Mouse (Mus musculus) CD4-positive helper T cell, adult 2 months (primary cell): Measurements from ENCODE around the gene Pxk.
A peak's percentile ranks its signal among the peaks of the same experiment; 100 is the strongest.

Experiments
- DNase-seq: peaks from one replicate; pipeline ENCODE4 v3.0.0-alpha.2; 2012; ENCODE audit warnings: low read depth, missing footprints, low spot score

Gene Pxk

DNA sequence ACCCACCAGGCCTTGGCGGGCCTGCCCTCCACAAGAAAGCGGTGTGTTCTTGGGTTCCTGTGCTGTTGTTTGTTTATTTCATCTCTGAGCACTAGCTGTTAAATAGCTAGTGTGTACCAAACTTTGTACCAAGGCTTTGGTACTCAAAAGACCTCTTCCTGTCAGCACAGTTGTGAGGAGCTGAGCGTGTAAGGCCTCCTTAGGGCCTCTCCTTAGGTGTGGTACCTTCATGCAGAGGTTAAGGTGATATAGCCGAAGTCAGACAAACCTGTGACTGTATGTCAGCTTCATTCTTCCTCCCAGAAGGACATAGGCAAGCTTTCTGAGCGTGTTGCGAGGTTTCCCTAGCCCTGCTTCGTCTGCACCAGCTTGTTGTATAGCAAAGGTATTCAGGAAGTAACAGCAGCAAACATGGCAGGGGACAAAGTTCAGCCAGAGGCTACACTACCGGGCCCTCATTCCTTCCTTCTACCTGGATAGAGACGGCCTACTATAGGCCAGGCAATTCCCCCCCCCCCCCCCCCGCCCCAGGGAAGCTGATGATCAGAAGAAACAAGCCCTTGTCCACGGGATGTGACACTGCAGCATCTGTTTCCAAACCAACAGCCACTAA, 48.7 kb downstream of the Pxk start:
- DNase-seq, result no peak

DNA sequence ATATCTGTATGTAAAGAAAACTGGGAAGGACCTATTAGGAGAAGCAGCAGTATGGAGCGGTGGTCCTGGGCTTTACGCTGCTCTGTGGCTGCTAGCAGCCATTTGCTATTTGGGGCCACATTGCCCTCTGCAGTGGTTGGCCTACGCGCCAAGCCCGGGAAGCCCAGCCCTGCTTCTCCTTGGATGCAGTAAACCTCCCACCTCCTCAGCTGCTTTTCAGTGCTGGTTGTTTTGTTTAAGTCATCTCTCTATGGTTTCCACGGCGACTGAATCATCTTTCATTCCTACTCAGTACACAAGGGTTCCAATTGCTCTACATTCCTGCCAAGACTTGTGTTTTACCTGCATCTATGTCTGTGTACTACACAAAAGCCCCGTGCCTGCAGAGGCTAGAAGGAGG, 50.8 kb downstream of the Pxk start:
- DNase-seq, result no peak

DNA sequence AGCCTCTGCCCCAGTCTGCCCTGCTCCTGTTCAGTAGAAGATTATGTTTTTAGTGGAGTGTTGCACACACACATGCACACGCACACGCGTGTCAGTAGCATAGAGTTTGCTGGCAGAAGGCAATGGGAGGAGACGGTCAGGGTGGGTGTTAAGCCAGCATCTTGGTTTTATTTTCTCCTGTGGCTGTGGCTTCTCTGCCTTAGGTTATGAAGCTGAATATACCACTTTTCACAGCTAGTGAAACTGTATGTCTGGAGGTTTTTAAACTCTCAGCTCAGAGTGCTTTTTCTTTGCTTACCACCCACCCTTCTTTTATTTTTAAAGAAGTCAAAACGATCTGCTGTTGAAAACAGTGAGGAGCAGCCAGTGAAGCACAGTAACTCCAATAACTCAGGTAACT, 53.7 kb downstream of the Pxk start:
- DNase-seq, result no peak

DNA sequence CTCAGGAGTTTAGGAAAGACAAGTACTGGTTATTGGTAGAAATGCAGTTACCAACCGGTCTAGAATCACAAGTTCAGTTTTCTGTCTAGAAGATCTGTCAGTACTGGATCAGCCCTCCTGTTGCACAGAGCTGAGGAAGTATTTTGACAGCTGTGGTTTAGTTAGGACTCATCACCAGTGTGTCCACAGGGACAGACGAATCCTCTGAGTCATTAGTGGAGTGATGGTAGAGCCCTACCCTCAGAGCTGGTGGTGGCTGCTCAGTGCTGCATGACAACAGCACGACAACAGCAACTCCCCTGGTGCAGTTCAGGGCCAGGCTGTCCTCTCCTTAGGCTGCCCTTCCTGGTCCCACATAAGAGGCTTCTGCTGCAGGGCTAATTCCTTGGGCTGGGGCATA, 56.1 kb downstream of the Pxk start:
- DNase-seq, result no peak

DNA sequence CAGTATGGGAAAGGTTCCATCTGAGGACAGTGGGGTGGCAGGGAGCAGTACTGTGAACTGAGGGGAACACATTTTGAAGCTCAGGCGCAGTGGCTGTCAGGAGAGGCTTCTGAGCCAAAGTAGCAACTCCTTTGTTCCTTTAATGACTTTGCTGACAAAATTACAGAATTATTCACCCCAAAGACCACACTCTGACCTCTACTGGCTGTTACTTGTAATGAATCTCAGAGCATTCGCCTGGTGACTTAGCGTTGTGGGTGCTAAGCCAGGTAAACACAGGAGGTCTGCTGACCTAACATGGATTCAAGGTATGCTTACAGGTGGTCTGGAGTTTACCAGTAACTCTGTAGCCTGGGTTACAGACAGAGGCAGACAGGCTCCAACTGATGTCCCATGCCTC, 58.9 kb downstream of the Pxk start:
- DNase-seq, result no peak

DNA sequence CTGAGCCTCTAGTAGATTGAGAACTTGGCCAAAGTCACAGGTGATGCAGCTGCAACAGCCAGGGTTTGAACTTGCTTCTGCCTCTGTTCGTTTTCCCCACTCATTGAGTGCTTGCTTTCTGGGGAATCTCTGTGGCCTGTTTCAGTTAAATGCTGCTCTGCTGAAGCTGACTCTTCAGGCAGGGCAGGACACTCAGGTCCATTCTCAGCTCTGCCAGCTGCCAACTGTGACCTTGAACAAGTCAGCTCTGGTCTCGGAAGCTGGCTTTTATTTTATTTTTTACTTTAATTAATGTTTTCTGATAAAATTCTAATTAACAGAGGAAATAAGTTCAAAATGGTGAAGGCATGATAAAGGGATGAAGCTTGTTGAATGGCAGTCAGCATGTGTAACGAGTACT, 60.7 kb downstream of the Pxk start:
- DNase-seq, result no peak

DNA sequence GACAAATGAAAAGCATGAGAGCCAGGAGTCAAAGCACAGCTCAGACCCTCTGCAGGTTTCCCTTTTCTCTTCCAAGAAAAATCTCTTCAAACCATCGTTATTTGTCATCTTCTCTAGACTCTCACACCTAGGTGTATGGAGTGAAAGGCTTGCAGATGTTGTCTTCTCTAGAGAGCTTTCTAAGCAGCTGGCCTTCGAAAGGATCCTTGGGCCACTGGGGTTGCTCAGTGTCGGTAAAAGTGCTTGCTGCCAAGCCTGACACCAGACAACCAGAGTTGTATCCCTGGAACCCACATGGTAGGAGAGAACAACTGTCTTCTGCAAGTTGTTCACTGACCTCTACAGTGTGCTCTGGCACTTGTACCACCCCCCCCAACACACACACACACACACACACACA, 61.1 kb downstream of the Pxk start:
- DNase-seq, result no peak

DNA sequence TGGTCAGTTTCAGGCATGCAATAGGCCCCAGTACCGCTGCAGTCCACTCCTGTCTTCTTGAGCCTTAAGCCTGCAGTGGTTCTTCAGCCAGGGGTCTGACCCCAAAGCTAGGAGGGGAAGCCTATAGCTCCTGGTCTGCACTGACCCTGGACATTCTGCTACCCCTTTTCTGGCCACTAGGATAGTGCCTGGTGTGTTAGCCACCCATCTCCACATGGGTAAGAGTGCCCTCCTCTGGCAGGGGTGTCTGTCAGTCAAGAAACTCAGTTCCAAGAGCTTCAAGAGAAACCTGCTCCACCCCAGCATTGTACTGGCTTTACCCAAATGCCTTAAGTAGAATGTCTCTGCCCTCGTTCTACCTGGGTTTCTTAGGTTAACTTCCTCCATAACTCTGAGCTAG, 63.8 kb downstream of the Pxk start:
- DNase-seq, result no peak

DNA sequence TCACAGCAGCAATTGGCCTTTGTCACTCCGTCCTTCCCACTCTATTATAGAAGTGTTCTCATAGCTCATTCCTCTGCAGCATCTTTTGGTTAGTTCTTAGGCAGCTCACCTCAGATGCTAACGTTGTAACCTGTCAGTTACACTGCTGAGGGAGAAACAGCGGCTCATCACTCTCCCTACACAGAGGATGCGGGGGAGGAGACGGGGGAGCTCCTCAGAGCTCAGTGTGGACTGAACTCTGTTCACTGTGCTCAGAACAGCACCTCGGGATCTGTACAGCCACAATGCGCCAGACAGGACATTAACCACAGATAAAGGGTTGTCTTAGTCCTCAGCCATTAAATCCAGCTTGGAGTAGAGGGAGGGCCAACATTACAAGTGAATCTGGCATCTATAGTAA, 66.5 kb downstream of the Pxk start:
- no peak for DNase-seq

DNA sequence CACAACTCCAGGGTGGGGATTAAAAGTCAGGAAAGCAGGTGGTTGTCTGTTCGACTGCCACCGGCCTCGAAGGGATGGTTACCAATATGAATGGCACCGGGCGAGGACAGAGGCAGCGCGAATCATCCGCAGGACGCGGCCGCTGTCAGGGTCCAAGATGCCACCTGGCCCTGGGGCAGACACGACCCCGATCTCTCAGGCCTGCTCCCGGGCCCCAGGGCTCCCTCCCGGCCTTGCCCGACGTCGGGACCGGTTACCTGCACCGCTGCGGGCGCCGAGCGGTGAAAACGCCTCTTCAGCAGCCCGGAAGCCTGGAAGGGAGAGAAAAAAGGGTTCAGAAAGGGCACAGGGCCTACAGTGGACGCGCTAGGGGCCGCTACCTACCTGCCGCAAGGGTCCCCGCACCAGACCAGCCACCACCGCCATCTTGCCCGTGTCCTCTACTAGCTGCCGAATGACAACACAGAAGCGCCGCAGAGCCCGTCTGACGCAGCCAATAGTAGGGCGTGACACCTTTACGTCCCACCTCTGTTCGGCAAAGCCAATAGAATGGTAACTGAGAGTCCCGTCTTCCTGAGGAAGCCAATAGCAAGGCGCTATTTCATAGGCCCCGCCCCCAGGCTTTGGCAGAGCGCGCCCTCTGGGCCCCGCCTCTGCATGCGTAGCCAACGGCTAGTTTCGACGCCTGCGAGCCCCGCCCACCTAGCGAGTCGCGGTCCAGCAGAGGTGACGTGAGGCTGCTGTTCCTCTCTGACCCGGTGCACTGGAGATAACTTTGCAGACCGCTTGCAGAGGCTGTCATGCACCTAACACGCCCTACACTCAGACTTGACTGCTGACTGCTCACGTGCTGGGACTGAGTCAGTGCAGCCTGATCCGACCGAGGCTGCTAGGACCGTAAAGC, 74.7 kb downstream of the Pxk start, which contains the start of gene Pdhb:
Pdhb (minus strand) TSS at position 519 of the 904 bp plus-strand sequence.
- peak; percentile 99 for DNase-seq

DNA sequence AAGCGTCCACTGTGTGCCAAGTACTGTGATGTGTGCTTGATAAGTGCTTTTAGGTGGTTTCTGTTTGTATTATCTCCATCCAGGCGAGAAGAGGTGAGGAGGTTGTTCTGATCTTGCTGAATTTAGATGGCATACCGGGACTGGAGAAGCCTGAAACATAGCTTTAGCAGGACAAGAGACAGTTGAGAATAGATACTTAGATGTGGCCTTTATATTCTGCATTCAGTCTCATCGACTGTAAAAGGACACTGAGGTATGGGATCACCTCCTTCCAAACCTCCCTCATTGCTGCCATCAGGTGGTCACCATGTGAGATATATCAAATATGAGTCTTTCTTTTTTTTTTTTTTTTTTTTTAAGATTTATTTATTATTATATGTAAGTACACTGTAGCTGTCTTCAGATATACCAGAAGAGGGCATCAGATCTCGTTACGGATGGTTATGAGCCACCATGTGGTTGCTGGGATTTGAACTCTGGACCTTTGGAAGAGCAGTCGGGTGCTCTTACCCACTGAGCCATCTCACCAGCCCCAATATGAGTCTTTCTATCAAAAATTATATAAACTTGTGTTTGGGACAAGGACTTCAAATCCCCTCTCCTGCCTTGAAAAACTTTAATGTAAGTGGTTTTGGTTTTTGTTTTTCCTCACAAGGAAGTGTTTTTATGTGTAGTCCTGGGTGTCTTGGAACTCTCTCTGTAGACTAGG, 75.7 kb downstream of the Pxk start:
- peak; percentile 84 for DNase-seq

DNA sequence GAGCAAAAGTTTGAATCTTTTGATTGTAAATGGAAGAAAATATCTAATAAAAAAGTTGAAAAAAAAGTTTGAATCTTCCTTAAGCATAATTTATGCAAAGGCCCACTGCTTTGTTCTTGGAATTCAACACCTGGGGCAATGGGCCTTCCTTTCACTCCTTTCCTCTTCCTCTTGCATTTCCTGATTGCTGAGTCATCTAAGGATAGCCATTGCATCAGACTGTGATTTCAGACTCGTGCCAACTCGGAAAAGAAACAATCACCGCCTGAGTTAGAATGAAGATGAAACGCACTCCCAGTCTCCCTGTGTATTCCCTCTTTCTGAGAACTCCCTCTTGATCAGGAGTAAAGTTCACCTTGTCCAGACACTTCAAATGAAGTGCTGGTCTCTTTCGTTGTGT, 76.6 kb downstream of the Pxk start:
- DNase-seq, result no peak

DNA sequence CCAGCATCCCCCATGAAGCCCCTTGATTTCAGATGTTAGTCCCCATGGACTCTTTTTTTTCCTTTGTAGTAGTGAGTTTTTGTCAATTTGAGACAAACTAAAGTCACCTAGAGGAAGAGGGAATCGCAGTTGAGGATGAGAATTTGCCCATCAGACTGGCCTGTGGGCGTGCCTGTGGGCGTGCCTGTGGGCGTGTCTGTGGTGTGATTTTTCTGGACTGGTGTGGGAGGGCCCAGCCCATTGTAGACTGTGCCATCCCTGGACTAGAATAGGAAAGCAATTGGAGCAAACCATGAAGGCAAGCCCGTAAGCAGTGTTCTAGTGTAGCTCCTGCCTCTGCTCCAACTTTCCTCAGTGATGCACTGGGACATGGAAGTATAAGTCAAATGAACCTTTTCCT, 78.2 kb downstream of the Pxk start:
- DNase-seq, result no peak

DNA sequence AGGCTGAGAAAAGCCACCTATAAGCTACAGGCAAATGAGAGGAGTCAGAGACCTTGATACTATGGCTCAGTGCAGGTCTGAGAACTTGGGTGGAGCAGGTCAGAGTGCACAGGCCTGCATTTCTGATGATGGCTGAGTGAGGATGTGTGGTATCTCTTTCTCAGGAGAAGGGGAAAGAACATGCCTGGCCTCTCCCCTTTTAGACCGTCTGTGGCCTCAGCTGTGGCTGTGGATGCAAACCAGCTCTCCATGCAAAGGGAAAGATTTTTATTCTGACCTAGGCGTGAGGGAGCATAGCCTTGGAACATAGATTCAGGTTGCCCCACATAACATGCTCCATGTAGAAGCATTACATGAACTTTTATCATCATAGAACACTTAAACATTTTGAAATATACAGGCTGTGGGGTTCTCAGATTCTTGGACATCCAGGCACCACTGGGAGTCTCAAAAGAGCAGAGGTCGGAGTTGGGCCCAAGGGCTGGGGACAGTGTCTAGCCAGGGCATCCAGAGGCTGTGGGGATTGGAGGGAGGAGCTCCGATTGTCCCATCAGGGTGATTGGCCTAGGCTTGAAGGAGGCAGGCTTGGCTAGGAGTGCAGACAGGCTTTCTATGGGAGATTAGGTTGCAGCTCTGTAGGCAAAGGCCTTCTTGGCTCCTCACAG, 82.5 kb downstream of the Pxk start:
- DNase-seq, result no peak

DNA sequence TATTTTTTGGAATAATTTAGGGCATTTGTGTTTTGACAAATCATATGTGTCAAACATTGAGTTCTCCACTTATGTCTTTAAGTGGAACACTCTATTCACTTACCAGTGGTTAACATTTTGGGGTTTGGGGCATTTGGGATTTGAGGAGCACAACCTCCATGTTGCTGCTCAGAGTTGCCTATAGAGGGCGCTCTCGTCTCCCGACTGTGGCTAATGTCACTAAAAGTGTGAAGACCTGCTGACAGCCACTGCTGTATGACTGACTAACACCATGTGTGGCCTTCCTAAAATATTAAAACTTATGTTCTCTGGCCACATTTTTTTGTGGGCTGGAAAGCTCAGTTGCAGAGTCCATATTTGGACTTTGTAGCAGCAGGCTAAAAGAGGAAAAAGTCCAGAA, 85.3 kb downstream of the Pxk start:
- no peak for DNase-seq

DNA sequence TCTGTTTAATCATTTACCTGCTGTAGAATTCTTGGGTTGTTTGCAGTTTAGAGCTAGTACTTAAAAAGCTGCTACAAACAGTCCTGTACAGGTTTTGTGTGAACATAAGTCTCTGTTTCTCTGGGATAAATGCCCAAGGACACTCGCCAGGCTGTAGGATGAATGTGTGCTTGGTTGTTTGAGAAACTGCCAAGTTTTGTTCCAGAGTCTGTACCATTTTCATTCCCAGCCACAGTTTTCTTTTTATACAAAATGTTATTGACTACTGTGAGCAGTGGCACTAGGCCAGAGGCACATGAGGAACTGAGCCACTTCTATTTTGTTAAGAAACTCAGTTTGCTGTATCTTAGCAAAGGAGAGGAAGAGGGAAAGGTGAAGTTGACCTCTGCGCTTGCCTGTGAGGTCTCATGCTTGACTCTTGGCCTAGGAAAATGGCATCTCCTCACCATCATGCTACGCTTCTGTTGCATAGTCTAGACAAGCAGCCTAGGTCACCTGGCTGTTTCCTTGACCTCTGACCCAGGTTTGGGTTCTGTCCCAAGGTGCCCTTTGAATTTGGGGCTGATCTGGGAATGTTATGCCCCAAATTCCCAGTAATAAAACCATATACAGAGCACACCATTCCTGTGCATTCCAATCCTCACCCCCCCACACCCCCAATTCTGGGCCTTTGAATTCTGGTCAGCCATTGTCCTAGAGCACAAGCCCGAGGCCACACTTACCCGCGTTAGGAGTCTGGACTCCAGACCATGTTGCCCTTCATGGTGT, 88.5 kb downstream of the Pxk start:
- DNase-seq, result no peak

DNA sequence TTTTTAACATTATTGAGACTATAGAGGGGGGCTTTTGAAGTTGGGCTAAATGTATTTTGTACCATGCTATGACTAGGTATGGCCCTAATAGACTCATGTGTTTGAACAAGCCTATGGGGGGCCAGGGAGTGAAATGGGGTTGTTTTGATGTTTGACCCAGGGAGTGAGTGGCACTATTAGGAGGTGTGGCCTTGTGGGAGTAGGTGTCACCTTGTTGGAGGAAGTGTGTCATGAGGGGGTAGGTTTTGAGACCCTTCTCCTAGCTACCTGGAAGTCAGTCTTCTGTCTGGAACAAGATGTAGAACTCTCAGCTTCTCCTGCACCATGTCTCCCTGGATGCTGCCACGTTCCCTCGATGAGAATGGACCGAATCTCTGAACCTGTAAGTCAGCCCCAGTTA, 92.5 kb downstream of the Pxk start:
- DNase-seq, result no peak

DNA sequence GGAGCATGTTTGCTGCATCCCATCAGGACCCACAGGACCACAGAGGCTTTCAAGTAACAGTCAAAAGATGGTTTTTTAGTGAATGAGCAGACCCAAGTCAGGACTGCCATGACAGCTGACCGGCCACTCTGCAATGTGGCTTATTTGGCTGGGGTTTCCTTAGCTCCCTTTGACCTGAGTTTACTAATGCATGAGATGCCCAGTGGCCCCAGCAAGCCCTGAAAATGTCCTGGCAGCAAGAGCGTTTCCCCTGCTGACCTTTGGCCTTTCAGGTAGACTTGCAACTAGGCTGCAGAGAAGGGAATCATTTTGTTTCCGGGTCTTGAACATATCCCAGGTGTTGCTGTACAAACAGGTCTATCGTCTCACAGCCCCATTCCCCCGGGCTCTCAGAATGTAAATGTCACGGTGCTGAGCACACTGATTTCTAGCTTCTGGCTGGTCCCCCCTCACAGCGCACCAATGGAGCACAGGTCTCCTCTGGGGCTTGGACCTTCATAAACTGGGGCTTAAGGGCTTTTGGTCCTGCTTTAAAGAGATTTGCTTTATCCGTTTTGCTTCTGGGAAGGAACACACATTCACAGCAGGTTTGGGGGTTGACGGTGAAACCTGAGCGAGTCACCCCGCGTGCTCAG, 93.4 kb downstream of the Pxk start:
- DNase-seq, result no peak

DNA sequence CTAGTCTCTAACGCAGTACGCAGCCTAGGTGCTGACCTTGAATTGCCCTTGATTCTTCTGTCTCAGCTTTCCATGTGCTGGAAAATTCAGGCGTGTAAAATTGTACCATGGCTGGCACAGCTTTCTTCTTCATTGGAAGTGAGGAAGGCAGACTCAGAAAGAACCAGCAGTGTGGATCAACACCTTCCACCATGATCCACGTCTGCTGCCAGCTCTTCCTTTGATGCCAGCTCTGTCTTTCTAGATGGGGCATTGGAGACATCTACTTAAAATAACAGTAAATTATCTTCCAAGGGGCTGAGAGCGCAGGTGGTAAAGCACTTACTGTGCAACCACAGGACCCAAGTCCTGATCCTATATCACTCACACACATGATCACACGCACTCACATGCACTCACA, 94.7 kb downstream of the Pxk start:
- DNase-seq, result no peak

DNA sequence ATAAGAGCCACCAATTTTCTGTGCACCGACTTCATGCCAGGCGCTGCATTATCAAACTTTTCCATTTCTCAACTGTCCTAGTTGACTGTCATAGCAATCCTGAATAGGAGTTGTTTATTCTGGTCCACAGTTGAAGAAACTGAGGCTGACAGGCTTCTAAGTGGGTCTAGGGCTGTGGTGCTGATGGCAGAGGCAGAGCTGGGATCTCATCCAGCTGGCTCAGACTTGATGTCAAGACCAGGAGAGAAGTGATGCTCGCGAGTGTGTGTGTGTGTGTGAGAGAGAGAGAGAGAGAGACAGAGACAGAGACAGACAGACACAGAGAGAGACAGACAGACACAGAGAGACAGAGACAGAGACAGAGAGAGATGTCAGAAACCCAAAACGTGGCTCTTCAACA, 102.8 kb downstream of the Pxk start:
- no peak for DNase-seq

DNA sequence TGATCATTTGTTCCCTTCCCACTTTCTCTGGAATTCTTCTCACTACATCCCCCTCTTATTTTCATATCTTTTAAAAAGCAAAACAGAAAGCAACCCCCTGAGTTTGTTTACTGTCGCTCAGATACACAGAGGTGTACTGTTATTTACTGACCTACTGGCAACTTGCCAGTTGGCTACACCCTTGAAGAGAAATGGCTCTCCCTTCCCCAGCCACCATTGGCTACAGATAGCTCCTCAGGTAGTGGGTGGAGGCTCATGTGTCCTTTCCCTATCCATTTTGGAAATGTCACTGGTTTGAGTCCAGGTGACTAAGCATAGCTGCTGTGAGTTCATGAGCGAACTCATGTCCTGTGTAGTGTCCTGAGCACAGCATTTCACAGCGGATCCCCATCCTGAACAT, 103.7 kb downstream of the Pxk start:
- DNase-seq, result no peak
